Mouse (Mus musculus) heart, adult 2 months (tissue): ENCODE measurements at regions not wholly inside any gene's neighbourhood (a gene's known extent, or its start where the extent isn't known, plus 50 kb on each side); places are given as distances from the start of the nearest gene placed in this dataset.

ENCODE experiments used
- CTCF ChIP-seq: fragments of 200-600 bp; IDR thresholded peaks from 2 replicates; pipeline ENCODE4 v1.8.1; 2022; ENCODE audit warnings: antibody characterized with exemption, mild to moderate bottlenecking, moderate library complexity
- EP300 ChIP-seq: fragments of 200-500 bp; IDR thresholded peaks from 2 replicates; pipeline ENCODE4 v1.6.1; 2011; ENCODE audit warnings: low read depth, low read length, control low read depth; ENCODE audit not compliant: insufficient read depth

GRCm38 (mm10) chr7:69950221-69950670, 416.3 kb downstream of the Nr2f2 start:
- no peak for TF ChIP-seq CTCF
- TF ChIP-seq EP300 = no peak
